In the genomic region with DNA sequence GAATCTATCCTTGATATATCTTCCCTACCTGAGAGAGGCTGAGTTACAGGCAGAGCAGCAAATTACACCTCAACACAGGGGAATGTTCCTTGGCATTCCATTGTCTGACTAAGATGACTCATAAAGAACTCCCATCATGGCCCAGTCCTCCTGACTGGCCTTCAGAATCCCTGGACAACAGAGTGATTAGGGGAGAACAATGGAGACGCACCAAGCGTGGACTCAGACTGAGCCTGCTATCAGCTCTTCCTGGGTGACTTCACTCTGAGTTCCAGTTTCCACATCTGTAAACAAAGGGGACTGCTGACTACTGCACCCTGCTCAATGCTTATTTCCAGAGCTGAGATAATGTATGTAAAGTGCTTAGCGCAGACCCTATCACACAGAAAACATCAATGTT, we compare ENCODE assay signal across 33 mouse cellular contexts.
DNase-seq lines count a peak whose midpoint lies in the region; ATAC-seq and TF ChIP-seq lines count a peak whose summit lies in the region.
"Had no signal": no experiment of that assay in that cellular context is flagged by ENCODE, and none has a peak within 500 bp of the region (broad histone marks: within the 10 kb centered on the region; RNA-seq: fewer than 3 reads in every experiment).

No protein-coding gene starts in this region.

- no peaks in the 10 kb centered on the region for H3K36me3 ChIP-seq in lung, postnatal 0 days (ENCODE audit: insufficient read depth, low read length)
- no peaks in the 10 kb centered on the region for H3K36me3 ChIP-seq in stomach, postnatal 0 days (ENCODE audit: control insufficient read depth, insufficient read depth, low read length)
- H3K36me3 ChIP-seq: embryonic facial prominence, embryonic 10.5 days; embryonic facial prominence, embryonic 15.5 days; forebrain, embryonic 12.5 days; heart, embryonic 10.5 days; heart, embryonic 15.5 days; hindbrain, embryonic 12.5 days; intestine, embryonic 15.5 days; limb, embryonic 13.5 days; midbrain, embryonic 13.5 days; neural tube, embryonic 15.5 days had no signal

- peak; percentile 21 for DNase-seq in lung, postnatal 0 days (ENCODE audit: low spot score)
- no peak for DNase-seq in lung, adult 18-20 months
- DNase-seq in ES-CJ7 (ENCODE audit: low read depth, low spot score) (peak; percentile 17), ZHBTc4 (ENCODE audit: low read depth, low spot score) (peak; percentile 78)
- no peak for DNase-seq in stomach, postnatal 0 days (ENCODE audit: low spot score)
- DNase-seq in spleen, postnatal 14 days (ENCODE audit: low spot score in 2 of 2) = no peak
- DNase-seq: adrenal gland, postnatal 10 days; cerebellum, adult 8-10 months; cerebellum, postnatal 25 days; gastrocnemius, postnatal 10 days; heart, postnatal 36 days; kidney, postnatal 14 days; retina, postnatal 1 day; right cerebral cortex, postnatal 14 days; thymus, adult 2 months; thymus, postnatal 36 days had no signal

- no peaks in the 10 kb centered on the region for H3K4me1 ChIP-seq in lung, postnatal 0 days (ENCODE audit: insufficient read depth, low read depth, low read length)
- H3K4me1 ChIP-seq in stomach, postnatal 0 days (replicated peaks; ENCODE audit: control insufficient read depth, insufficient read depth) = no peaks in the 10 kb centered on the region
- H3K4me1 ChIP-seq: embryonic facial prominence, embryonic 15.5 days; heart, embryonic 15.5 days; hindbrain, embryonic 12.5 days; limb, embryonic 13.5 days had no signal

- H3K9ac ChIP-seq in lung, postnatal 0 days (replicated peaks; ENCODE audit: low read depth) = no peak overlapping the region
- no peak overlapping the region for H3K9ac ChIP-seq in stomach, postnatal 0 days (ENCODE audit: low read length)
- H3K9ac ChIP-seq: embryonic facial prominence, embryonic 15.5 days; forebrain, embryonic 12.5 days; heart, embryonic 15.5 days; hindbrain, embryonic 12.5 days; intestine, embryonic 15.5 days; limb, embryonic 13.5 days; liver, embryonic 14.5 days; midbrain, embryonic 13.5 days; neural tube, embryonic 15.5 days had no signal

- no peak for TF ChIP-seq CTCF in lung, postnatal 0 days (IDR thresholded peaks at IDR 0.05)
- TF ChIP-seq CTCF in stomach, postnatal 0 days (IDR thresholded peaks at IDR 0.05; ENCODE audit: low read depth) = no peak

- no peaks in the 10 kb centered on the region for H3K27me3 ChIP-seq in lung, postnatal 0 days (replicated peaks; ENCODE audit: insufficient read depth, low read length)
- no peaks in the 10 kb centered on the region for H3K27me3 ChIP-seq in stomach, postnatal 0 days (ENCODE audit: control insufficient read depth, insufficient read depth, low read length)
- H3K27me3 ChIP-seq: CH12.LX; embryonic facial prominence, embryonic 15.5 days; forebrain, embryonic 12.5 days; heart, embryonic 15.5 days; hindbrain, embryonic 12.5 days; intestine, embryonic 15.5 days; limb, embryonic 13.5 days; megakaryocyte, embryonic 14.5 days; midbrain, embryonic 13.5 days; neural tube, embryonic 15.5 days had no signal

- no peak overlapping the region for H3K4me2 ChIP-seq in lung, postnatal 0 days (replicated peaks; ENCODE audit: low read depth, low read length)
- no peak overlapping the region for H3K4me2 ChIP-seq in stomach, postnatal 0 days (replicated peaks; ENCODE audit: low read depth)
- H3K4me2 ChIP-seq: embryonic facial prominence, embryonic 15.5 days; forebrain, embryonic 12.5 days; heart, embryonic 15.5 days; hindbrain, embryonic 12.5 days; intestine, embryonic 15.5 days; limb, embryonic 13.5 days; midbrain, embryonic 13.5 days; neural tube, embryonic 15.5 days had no signal

- no peak overlapping the region for H3K4me3 ChIP-seq in lung, postnatal 0 days (ENCODE audit: low read depth, low read length)
- no peak overlapping the region for H3K4me3 ChIP-seq in stomach, postnatal 0 days (ENCODE audit: low read depth, low read length)
- H3K4me3 ChIP-seq: embryonic facial prominence, embryonic 10.5 days; embryonic facial prominence, embryonic 15.5 days; forebrain, embryonic 12.5 days; heart, embryonic 10.5 days; heart, embryonic 15.5 days; hindbrain, embryonic 12.5 days; intestine, embryonic 15.5 days; left cerebral cortex, adult 2 months; limb, embryonic 13.5 days; megakaryocyte, embryonic 14.5 days; midbrain, embryonic 13.5 days; neural tube, embryonic 15.5 days had no signal

- no peaks in the 10 kb centered on the region for H3K9me3 ChIP-seq in lung, postnatal 0 days (ENCODE audit: low read length)
- no peaks in the 10 kb centered on the region for H3K9me3 ChIP-seq in stomach, postnatal 0 days (ENCODE audit: control insufficient read depth, low read length)
- H3K9me3 ChIP-seq: embryonic facial prominence, embryonic 10.5 days; embryonic facial prominence, embryonic 15.5 days; forebrain, embryonic 12.5 days; heart, embryonic 10.5 days; heart, embryonic 15.5 days; hindbrain, embryonic 12.5 days; intestine, embryonic 15.5 days; limb, embryonic 13.5 days; megakaryocyte, embryonic 14.5 days; midbrain, embryonic 13.5 days; neural tube, embryonic 15.5 days had no signal

- H3K27ac ChIP-seq in lung, postnatal 0 days (ENCODE audit: low read length) = no peak overlapping the region
- no peak overlapping the region for H3K27ac ChIP-seq in stomach, postnatal 0 days (replicated peaks)
- H3K27ac ChIP-seq: embryonic facial prominence, embryonic 10.5 days; embryonic facial prominence, embryonic 15.5 days; forebrain, embryonic 12.5 days; heart, embryonic 10.5 days; heart, embryonic 15.5 days; hindbrain, embryonic 12.5 days; hindbrain, postnatal 0 days; intestine, embryonic 15.5 days; left cerebral cortex, adult 2 months; limb, embryonic 13.5 days; liver, embryonic 14.5 days; midbrain, embryonic 13.5 days; neural tube, embryonic 15.5 days had no signal

- WGBS in lung, postnatal 0 days = 86% methylated on average over 3 of the region's 3 CpGs
- WGBS in stomach, postnatal 0 days = 64% methylated on average over 3 of the region's 3 CpGs

- peak; percentile 32; the same call in 1 of the 2 replicates for ATAC-seq in lung, postnatal 0 days
- ATAC-seq in stomach, postnatal 0 days (ENCODE audit: low FRiP score, low TSS enrichment) = peak; percentile 69
- no peak for ATAC-seq in megakaryocyte-erythroid progenitor cell, adult 5-6 weeks (replicated peaks; ENCODE audit: low FRiP score, low TSS enrichment, poor library complexity, severe bottlenecking)
- ATAC-seq: activated CD4-positive, CD25-positive, alpha-beta regulatory T cell, adult 4 months; hindbrain, postnatal 0 days; midbrain, embryonic 13.5 days had no signal

- TF ChIP-seq EP300 in lung, postnatal 0 days (IDR thresholded peaks at IDR 0.05) = 0 out of 2 replicates have a peak, but pooled peaks have one; percentile 11
- TF ChIP-seq EP300 in stomach, postnatal 0 days (optimal IDR thresholded peaks at IDR 0.05) = no peak

Comparison
In these comparisons a context has a peak if more than half of its experiments do, and no peak if none do; other contexts are left out.
1. DNase-seq: peak in lung, postnatal 0 days (single experiment), ES-CJ7 (single experiment) and ZHBTc4 (single experiment); none in lung, adult 18-20 months (0 of 2), stomach, postnatal 0 days (single experiment) and spleen, postnatal 14 days (0 of 2).